ENCODE assay signal across 8 mouse cellular contexts in the genomic region with DNA sequence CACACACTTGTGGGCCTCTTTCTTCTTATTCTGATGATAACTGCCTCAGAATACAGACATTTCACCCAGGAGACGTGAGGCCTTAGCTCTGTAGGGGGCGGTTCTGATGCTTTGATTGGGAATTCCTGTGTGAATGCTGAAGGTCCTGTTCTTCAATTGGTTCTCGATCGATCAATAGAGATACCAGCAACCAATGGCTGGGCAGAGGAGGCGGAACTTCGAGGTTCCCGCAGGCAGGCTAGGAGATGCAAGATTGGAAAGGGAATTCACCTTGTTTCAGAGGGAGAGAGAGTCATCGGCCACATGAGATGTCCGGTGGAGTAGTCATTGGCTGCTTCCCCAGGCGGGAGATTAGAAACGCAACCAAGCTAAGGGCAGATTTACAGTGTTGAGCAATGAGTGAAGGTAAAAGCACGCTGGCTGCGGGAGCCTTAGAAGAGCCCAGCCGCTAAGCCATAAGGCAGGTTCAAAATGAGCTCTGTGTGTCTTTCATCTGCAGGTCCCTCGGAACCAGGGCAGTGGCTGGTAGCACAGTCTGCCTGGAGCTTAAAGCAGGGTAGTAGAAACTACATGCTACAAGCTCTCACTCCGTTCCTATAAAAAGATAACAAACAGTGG.
DNase-seq lines count a peak whose midpoint lies in the region; ATAC-seq lines count a peak whose summit lies in the region.

No protein-coding gene starts in this region.

- H3K9me3 ChIP-seq in forebrain, embryonic 14.5 days (replicated peaks; ENCODE audit: control insufficient read depth, low read length), result no peaks in the 10 kb centered on the region

- no peak for DNase-seq in frontal cortex, postnatal 25 days (ENCODE audit: low spot score in 2 of 2)
- DNase-seq in brain, embryonic 18.5 days (ENCODE audit: low read depth, low spot score), result peak; percentile 87
- peak; percentile 95 for DNase-seq in forebrain, embryonic 14.5 days (ENCODE audit: low spot score)
- peak; percentile 52 to 63 for DNase-seq in left cerebral cortex, adult 9 months (ENCODE audit: low spot score in 2 of 2)
- peak; percentile 69 for DNase-seq in neural tube, embryonic 10.5 days (ENCODE audit: extremely low spot score, low spot score)
- no peak for DNase-seq in urinary bladder, postnatal 14 days (ENCODE audit: low spot score)
- DNase-seq in natural killer cell, adult 2 months (ENCODE audit: low spot score in 2 of 2), result no peak

- H3K4me2 ChIP-seq in forebrain, embryonic 14.5 days (ENCODE audit: low read length), result peak overlapping the region; percentile 55

- peak; percentile 87 for ATAC-seq in frontal cortex, adult (ENCODE audit: low TSS enrichment)
- ATAC-seq in forebrain, embryonic 14.5 days, result peak; percentile 99

- no peaks in the 10 kb centered on the region for H3K27me3 ChIP-seq in forebrain, embryonic 14.5 days (replicated peaks; ENCODE audit: control insufficient read depth, insufficient read depth, low read length)

- H3K4me3 ChIP-seq in forebrain, embryonic 14.5 days (ENCODE audit: low read depth, low read length), result peak overlapping the region; percentile 34

- peaks cover 5% of the 10 kb centered on the region for H3K4me1 ChIP-seq in forebrain, embryonic 14.5 days (ENCODE audit: control insufficient read depth, insufficient read depth, low read length)

- no peak overlapping the region; the same call in 1 of the 2 replicates for H3K27ac ChIP-seq in forebrain, embryonic 14.5 days (ENCODE audit: low read depth, low read length)

- peak overlapping the region; percentile 43 for H3K9ac ChIP-seq in forebrain, embryonic 14.5 days (ENCODE audit: low read length)

- WGBS in forebrain, embryonic 14.5 days, result 10% methylated on average over 16 of the region's 16 CpGs

- H3K36me3 ChIP-seq in forebrain, embryonic 14.5 days (ENCODE audit: control insufficient read depth, insufficient read depth, low read length), result no peaks in the 10 kb centered on the region

Comparison
In these comparisons a context has a peak if more than half of its experiments do, and no peak if none do; other contexts are left out.
1. DNase-seq: peak in brain, embryonic 18.5 days (single experiment), forebrain, embryonic 14.5 days (single experiment), left cerebral cortex, adult 9 months (2 of 2) and neural tube, embryonic 10.5 days (single experiment); none in frontal cortex, postnatal 25 days (0 of 2), urinary bladder, postnatal 14 days (single experiment) and natural killer cell, adult 2 months (0 of 2).